Mouse (Mus musculus) megakaryocyte, adult 5-6 weeks (primary cell): ENCODE data around the gene Elovl1. TPM values are rescaled to one million over a fixed set of nuclear protein-coding genes. Genes with fewer than 3 reads are reported as not detected.

Experiments used
- ATAC-seq: 2 replicates; pipeline ENCODE4 v1.8.0; 2016; ENCODE audit warnings: mild to moderate bottlenecking, inconsistent platforms; ENCODE audit not compliant: poor library complexity, severe bottlenecking
- total RNA-seq, 2 experiments: library from RNA; stranded (forward) in 1 of 2; stranded (reverse) in 1 of 2; fragments of 153-499, 151-499 nt in 1 of 2; fragments of 221-1000, 200-1000 nt in 1 of 2; gene quantifications; 2 replicates each; pipeline versions ENCODE4 v1.2.3 to v1.2.4; 2015 to 2017

The Elovl1 gene
- total RNA-seq, 2 experiments from 2014 or later = 67.1 to 93.9 TPM

DNA sequence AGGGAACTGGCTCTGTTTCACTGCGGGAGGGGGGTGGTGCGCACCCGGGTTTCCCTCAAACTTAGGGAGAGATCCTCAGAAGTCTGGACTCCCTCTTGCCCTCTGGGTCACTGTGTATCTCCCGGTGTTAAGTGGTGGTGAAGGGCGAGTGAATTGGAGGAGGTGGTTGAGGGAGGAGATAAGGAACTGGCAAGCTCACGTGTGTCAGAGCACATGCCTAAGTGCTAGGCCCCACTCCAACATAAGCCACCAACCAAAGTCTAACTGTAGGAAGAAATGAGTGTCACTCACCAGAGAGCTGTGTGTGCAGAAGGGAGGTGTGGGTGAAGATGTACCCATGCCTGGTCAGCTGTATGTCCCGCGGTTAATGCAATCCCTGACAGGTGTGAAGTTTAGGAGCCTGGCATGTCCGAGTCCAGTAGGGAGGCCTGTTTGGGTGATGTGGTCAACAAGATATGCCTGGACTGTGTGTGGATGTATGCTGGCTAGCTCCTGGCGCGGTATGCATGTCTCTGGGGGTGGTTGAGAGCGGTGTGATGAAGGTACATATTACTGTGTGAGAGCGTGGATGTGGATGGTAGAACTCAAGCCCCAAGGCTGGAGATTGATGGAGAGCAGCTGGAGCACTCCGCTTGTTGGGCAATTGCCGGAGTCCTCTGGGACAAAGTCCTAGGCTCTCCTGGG lies 780 bp downstream of the Elovl1 start:
- ATAC-seq = peak; percentile 13

DNA sequence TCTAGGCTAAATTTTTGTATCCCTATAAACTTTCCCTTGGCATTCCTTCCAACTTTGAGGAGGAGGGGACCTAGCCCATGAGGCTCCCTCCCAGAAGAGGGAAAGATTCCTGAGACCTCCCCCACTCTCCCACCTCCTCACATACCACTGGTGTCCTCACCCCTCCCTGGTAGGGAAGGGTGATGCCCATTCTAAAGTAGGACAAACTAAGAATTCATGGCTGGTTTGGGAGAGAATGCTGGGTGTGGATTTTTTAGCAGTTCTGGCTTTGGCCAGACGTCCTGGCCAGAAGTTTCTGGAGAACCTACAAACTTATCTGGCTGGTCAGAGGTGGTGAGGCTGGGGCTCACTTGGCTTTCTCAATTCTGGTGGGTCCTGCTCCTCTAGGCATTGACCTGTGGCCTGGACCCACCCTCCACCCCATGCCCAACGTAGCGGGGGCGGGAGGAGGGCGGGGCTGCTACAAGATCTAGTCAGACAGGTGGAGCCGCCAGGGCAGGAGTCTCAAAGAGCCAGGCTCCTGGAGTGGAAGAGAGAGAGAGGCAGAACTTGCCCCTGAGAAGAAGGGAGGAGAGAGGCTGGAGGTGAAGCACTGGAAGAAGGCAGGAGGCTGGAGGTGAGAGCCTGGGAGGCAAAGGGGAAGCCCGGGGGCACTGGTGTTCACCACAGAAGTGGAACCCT lies 1.5 kb downstream of the Elovl1 start:
- no peak for ATAC-seq

- no peak for ATAC-seq
Observed at GRCm38 (mm10) chr4:118432332-118432731, 4.4 kb downstream of the Elovl1 start.

DNA sequence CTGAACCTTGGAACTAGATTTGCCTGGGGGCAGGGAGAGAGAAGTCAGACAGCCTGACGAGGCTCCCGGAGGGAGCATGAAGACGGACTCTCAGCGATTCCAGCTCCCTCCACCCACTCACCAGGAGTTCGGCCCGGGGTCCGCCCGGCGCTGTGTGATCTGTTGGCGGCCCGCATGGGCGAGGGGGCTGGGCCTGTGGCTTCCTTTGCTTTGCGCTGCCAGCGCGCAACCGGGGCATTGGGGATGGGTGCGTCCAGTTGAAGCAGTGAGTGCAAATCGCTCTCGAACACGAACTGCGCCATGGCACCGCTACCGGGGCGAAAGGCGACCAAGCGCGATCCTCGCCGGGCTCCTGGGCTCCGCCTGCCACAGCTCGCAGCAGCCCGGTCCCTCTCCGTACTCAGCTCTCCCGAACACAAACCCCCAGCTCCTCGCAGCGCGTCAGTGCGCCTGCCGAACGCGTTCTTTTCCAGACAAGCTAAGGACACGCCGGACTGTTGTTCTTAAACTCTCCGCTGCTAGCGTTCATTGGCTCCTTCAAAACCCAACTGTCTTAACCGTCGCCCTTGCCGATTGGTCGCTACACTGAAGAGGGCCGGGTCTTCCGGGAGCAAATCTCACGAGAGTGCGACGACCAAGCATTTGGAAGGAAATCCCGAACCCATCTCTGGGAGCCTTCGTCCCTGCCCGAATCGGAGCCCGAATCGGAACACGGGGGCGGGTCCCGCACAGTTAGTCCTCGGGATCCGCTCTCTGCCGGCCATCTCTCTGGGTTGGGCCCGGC lies 9.1 kb downstream of the Elovl1 start, which contains the start of gene Cdc20:
Cdc20 (minus strand) TSS at position 533 of the 784 bp plus-strand sequence.
- ATAC-seq = peak; percentile 96

DNA sequence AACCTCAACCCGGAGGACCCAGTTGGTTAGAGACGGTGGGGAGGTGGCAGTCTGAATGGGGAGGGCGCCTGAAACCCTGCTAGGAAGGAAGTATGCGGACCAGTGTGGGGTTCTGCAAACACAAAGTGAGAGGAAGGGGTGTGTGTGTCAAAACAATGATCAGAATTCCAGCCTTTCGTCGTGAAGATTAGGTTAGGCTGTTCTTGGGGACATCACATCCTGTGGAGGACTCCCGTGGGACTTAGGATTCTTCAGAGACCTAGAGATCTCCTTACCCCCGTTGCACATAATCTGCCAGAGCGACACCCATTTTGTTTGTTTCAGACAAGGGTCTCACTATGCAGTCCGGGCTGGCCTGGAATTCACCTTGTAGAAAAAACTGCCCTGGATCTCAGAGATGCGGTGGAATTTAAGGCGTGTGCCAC lies 9.9 kb downstream of the Elovl1 start:
- ATAC-seq = peak; percentile 45

DNA sequence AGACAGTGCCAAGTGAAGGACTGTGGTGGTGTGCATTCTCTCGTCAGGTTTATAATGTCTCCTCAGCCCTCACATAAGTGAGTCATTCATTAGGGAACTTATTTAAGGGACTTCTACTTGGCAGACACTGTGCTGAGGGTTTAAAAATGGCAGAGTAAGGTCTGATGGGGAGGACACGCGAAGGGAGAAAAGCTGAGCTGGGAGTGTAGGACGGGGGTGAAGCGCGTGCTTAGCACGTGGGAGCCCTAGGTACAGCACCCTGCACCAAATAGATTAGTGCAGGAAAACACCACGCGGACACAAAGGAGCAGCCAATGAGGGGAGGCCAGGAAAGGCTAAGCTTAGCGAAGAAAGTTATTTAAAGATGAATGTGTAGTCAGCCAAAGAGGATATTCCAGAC lies 17.2 kb downstream of the Elovl1 start:
- no peak for ATAC-seq

DNA sequence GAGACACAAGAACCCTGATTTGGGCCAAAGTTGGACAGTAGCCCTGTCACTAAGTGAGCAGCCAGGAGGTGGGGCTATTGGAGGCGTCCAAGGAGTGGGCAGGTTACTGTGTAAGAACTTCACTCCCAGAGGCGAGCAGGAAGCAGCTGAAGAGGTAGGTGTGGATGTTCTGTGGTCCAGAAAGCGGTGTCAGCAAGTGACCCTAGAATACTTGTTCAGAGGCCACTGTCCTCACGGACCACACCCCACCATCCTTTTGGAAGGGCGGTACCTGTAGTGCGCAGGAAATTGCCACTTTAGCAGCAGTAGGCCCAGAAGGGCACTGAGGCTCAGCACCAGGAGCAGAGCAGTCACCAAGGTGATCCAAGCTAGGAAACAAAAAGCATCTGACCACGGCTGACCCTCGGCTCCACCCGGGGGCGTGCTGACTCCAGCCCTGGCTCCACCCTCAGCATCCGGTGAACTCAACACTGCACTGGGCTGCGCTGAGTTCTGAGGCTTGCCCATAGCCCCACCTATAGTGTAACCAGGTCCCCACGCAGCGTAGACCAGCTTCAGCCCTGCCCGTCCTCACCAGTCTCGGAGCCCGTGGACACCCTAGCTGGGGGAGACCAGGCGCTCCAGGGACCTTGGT lies 18.0 kb downstream of the Elovl1 start:
- no peak for ATAC-seq

DNA sequence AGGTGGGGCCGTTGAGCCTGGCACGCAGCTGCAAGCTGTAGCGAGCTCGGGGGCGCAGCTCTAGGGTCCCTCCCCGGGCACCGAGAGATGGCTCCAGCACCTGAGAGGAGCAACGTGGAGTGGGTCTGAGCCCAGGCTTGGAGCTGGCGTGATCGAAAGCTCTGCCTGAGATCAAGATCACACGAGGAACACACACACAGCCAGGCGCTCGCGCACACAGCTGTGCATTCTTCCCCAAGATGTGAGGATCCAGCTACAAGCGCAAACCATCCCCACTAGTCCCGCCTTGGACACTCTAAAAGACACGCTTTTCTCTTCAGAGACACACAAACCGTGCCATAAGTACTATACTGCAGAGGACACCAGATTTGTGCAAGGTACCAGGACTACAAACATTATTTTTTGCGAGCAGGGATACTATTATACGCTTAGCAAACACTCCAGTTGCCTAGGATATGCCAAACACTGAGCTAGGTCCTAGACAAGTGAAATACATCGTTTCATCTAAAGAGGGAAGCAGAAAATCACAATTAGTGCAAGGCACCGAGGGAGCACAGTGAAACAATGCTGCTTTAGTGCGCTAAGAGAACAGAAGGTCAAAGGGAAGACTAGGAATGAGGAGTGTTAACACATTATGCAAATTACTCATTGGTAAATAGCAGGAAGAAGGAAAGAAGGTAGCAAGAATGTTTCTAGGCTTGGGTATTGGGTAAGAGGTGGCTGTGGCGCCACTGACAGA lies 18.7 kb downstream of the Elovl1 start:
- no peak for ATAC-seq

- ATAC-seq = no peak
Observed at GRCm38 (mm10) chr4:118457345-118457975, 29.6 kb downstream of the Elovl1 start, which contains the start of gene Mpl. Gene Mpl (minus strand): TSS chr4:118457513.

DNA sequence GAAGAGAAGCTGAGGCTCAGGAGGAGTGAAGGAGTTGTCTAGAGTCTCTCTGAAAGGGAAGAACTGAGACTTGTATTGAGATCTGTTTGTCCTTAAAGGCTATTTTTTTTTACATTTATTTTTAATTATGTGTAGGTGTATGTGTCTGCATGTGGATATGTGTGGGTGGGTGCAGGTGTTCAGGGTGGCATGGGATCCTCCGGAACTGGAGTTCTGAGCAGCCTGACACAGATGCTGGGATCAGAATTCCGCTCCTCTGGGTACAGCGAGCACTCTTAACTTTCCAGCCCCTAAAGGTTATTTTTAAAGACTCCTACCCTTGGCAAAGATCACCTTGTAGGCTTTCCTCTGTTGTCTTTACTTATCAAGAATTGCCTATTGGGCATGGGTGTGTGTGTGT lies 37.1 kb downstream of the Elovl1 start:
- no peak for ATAC-seq

GRCm38 (mm10) chr4:118465697-118466163 lies 37.8 kb downstream of the Elovl1 start:
- peak; percentile 68 for ATAC-seq

DNA sequence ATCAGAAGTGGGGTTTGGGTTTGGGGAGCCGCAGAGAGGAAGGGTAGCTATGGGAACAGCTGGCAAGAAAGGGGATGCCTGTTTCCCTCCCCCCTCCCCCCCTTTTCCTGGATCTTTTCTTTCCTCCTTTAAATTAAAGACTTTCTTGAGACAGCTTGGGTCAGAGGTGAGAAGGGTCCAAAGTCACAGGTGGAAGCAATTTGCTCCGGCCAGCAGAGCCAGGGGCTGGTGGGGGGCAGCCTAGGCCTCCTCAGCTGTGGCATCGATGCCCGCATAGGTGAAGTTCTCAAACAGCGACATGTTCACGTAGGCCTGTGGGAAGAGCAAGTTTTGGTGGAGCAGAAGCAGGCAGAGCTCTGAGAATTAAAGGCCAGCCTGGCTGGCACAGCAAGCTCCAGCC lies 43.4 kb downstream of the Elovl1 start:
- no peak for ATAC-seq

GRCm38 (mm10) chr4:118472687-118473086 lies 44.8 kb downstream of the Elovl1 start:
- ATAC-seq = no peak

DNA sequence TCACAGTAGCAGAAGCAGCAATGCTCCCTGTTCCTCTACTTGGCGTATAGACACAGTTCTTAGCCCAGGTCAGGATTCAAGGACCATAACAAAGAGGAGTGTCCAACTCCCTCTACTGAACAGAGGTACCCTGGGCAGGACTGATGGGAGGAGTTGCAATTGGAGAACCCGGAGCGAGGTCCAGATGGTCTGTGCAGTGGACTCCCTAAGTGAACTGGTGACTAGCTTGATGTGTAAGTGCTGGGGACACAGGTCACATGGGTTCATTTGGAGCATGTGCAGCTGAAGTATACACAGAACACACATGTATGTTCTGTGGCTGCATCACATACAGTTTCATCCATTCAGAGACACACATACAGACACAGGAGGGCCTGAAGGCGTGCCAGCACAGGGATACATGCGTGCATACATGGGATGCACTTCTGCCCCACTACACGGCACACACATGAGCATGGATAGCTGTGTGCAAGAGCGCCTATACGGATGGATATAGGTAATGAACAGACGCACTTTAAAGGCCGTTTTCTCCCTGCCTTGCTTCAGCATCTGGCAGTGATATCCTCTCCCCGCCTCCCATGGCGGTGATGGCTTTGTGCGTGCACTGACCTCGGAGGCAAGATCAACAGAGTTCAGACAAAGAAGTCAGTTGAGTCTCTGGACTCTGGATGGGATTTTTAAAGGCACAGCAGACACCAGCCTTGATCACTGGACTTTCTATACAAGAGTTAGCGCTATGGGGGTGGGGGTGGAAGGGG lies 49.1 kb downstream of the Elovl1 start:
- no peak for ATAC-seq

Other genes starting within 250 kb of the Elovl1 start
- gene Kdm4a, start 248.1 kb upstream of the Elovl1 start, total RNA-seq (2015) = 11.0 and 14.2 TPM in 2 replicates
- gene Kdm4a, start 248.1 kb upstream of the Elovl1 start, total RNA-seq (2017) = 29.1 and 34.3 TPM in 2 replicates
- 1.1 TPM in 2 replicates for gene Ptprf, start 136.7 kb upstream of the Elovl1 start, total RNA-seq (2015)
- 0.77 and 0.89 TPM in 2 replicates for gene Ptprf, start 136.7 kb upstream of the Elovl1 start, total RNA-seq (2017)
- 11.2 and 13.6 TPM in 2 replicates for gene Szt2, start 18.8 kb upstream of the Elovl1 start, total RNA-seq (2015)
- 4.1 and 5.5 TPM in 2 replicates for gene Szt2, start 18.8 kb upstream of the Elovl1 start, total RNA-seq (2017)
- gene Med8, start 18.8 kb upstream of the Elovl1 start, total RNA-seq (2015) = 76.9 and 102 TPM in 2 replicates
- 82.0 and 106 TPM in 2 replicates for gene Med8, start 18.8 kb upstream of the Elovl1 start, total RNA-seq (2017)
- 47.3 and 47.8 TPM in 2 replicates for gene Cdc20, start 9.3 kb downstream of the Elovl1 start, total RNA-seq (2015)
- gene Cdc20, start 9.3 kb downstream of the Elovl1 start, total RNA-seq (2017) = 81.0 and 83.9 TPM in 2 replicates
- 0.36 TPM in 1 of 2 replicates, not detected in the other for gene Mpl, start 29.4 kb downstream of the Elovl1 start, total RNA-seq (2015)
- gene Mpl, start 29.4 kb downstream of the Elovl1 start, total RNA-seq (2017) = not detected in 2 replicates
- 0.27 and 0.34 TPM in 2 replicates for gene Tie1, start 62.0 kb downstream of the Elovl1 start, total RNA-seq (2015)
- 0.16 and 0.26 TPM in 2 replicates for gene Tie1, start 62.0 kb downstream of the Elovl1 start, total RNA-seq (2017)
- not detected in 2 replicates for gene 2610528J11Rik, start 98.9 kb downstream of the Elovl1 start, total RNA-seq (2015)
- not detected in 2 replicates for gene 2610528J11Rik, start 98.9 kb downstream of the Elovl1 start, total RNA-seq (2017)
- gene Tmem125, start 116.0 kb downstream of the Elovl1 start, total RNA-seq (2015) = 0.18 TPM in 1 of 2 replicates, not detected in the other
- gene Tmem125, start 116.0 kb downstream of the Elovl1 start, total RNA-seq (2017) = not detected in 2 replicates
- not detected in 2 replicates for gene Cfap57, start 192.7 kb downstream of the Elovl1 start, total RNA-seq (2015)
- 0.16 and 0.18 TPM in 2 replicates for gene Cfap57, start 192.7 kb downstream of the Elovl1 start, total RNA-seq (2017)
- gene Ebna1bp2, start 192.7 kb downstream of the Elovl1 start, total RNA-seq (2015) = 54.9 and 61.9 TPM in 2 replicates
- gene Ebna1bp2, start 192.7 kb downstream of the Elovl1 start, total RNA-seq (2017) = 46.8 and 63.7 TPM in 2 replicates
- gene Olfr62, start 230.9 kb downstream of the Elovl1 start, total RNA-seq (2015) = not detected in 2 replicates
- gene Olfr62, start 230.9 kb downstream of the Elovl1 start, total RNA-seq (2017) = not detected in 2 replicates